Mouse (Mus musculus): ENCODE measurements around the gene Apoa2.
"Not testable (repeated sequence)": the region's sequence is repeated elsewhere in the genome, so short reads cannot be mapped to it uniquely, and the experiment has no call there.

The Apoa2 gene

GRCm38 (mm10) chr1:171235791-171236190 lies 10.9 kb downstream of the Apoa2 start:
- no peak for DNase-seq (ENCODE audit: low spot score in 2 of 2)

GRCm38 (mm10) chr1:171237438-171237837 lies 12.6 kb downstream of the Apoa2 start:
- DNase-seq (ENCODE audit: low spot score in 2 of 2): no peak

DNA sequence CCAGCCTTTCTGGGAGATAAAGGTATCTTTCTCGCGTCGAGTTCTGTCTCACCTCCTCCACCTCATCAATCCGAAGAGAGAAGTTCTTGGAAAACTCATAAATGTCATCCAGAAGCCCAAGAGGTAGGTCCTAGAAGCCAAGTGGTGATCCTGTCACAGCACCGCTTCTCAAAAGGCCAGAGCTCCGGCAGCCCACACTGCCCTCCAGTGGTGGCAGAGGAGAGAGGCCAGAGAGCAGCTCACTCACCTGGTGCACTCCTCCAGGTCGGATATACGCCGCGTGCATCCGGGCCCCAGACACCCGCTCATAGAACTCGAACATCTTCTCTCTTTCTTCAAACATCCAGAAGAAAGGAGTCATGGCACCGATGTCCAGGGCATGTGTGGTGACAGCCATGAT lies 13.6 kb downstream of the Apoa2 start:
- peak in 1 of 2 experiments; percentile 55 for DNase-seq (ENCODE audit: low spot score in 2 of 2)

DNA sequence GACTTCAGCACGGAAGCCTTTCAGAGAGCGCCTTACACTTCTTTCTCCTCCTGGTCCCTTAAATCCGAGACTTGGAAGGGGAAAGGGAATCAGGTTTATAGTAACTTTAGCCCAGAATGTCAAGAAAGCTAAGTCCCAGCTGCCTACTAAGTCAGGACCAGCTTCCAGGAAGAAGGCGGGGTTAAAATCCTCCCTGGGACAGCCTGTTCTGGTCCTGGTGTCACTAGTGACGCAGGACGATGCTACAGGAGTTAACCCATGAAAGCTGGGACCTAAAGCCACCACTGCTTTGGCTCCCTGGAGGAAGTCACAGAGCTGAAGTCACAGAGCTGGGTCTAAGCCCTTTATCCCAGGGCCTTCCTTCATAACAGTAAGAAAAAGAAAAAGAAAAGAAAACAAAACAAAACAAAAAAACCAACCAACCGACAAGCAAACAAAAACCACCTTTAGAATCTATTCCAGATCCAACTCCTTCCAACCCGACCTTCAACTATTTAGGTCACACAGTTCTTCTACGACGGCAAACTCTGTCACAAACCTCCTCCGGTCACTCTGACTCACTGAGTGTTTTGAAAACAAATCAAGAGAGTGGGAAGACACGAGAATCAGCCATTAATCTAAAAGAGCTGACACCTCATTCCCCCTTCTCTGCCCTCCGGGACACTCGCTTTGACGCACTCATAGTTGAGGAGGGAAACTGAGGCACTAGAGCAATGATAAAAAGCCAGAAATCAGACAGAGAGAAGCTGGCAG lies 15.3 kb downstream of the Apoa2 start:
- no peak for DNase-seq (ENCODE audit: low spot score in 2 of 2)

DNA sequence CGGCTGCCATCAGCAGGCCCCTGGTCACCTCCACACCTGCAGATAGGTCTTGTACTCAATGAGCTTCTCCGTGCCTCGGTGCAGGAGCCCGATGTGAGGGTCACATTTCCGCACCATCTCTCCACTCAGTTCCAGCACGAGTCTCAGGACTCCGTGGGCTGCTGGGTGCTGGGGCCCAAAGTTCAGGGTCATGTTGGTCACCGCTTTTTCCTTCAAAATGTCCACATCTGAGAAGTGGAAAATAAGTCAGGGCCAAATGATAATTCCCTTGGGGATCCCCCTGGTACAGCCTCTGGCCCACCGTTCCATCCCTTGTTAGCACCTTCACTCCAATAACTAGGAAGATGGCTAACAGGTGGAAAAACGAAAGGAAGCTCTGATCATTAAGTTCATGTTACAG lies 16.1 kb downstream of the Apoa2 start:
- no peak for DNase-seq (ENCODE audit: low spot score in 2 of 2)

DNA sequence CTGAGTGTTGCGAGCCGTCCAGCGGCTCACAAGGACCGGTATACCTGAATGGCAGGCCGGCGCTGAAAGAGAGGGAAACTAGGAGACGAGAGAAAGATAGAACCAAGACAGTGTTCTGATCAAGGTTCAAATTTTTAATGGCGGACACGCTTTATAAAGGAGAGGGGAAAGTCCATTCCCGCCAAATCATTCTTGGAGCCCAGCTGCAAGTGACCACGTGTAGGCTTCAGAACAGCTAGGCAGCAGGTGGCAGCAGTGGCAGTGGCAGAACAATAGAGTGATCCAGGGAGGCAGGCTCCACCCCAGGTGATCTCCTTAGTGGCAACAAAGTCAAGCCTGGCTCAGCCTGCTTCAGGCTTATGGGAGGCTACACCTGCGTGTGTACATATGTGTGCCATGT lies 17.1 kb downstream of the Apoa2 start:
- not testable (repeated sequence) for DNase-seq (ENCODE audit: low spot score in 2 of 2)

DNA sequence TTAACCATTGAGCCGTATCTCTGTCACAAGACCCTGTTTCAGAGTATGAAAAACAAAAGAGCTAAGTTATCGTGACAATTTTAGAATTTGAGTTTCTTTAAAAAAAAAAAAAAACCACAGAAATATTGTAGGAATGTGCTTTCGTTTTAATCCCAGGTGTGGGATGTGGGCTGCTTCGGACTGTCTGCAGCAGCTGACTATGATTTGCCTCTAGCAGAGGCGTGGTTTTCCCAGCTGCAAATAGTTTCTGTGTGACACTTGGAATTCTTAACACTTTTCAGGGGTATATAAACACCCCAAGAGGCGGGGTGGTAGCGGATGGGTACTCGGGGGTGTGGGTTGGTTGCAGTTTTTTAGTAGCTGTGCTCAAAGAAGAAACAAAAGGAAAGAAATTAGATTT lies 20.5 kb downstream of the Apoa2 start:
- no peak for DNase-seq (ENCODE audit: low spot score in 2 of 2)

- DNase-seq (ENCODE audit: low spot score in 2 of 2): peak; percentile 94 to 97
These were observed 22.0 kb downstream of the Apoa2 start for GRCm38 (mm10) chr1:171246709-171247452.

DNA sequence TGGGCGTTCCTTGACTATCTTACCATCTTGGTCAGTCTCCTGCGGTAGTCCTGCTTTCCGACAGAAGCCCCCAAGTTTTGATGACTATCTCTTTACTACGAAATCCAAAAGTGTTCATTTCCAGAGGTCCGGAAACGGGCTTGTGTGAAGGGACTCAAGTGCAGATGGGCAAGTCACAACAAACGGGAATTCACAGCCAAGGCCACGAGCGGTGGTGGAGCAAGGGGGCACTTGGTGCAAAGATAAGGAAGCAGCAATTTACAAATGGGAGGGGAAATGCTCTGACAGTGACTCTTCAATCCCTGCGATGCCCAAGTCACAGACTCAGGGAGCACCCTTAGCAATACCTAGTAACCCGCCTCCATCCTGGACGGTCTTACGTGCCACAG lies 22.6 kb downstream of the Apoa2 start:
- DNase-seq (ENCODE audit: low spot score in 2 of 2): no peak

DNA sequence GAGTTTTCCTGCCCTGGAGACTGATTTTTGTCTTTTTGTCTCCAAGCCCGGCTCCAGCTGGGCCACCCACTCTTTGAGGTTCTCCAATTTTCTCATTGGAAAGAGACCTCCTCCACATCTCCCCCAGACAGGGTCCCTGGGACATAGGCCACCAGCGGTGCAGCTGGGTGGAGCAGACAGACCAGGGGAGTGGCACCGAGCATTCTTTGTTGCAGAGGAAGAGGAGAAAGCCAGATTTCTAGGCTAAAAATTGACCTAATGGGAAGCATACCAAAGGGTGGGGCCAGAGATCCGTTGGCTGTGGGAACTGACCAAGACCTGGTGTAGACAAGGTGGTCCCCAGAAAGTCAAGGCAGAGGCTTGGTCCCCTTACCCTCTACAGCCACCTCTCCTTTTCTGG lies 23.1 kb downstream of the Apoa2 start:
- no peak for DNase-seq (ENCODE audit: low spot score in 2 of 2)

GRCm38 (mm10) chr1:171248386-171249226 lies 23.8 kb downstream of the Apoa2 start:
- no peak for DNase-seq (ENCODE audit: low spot score in 2 of 2)

GRCm38 (mm10) chr1:171249913-171250600 lies 25.2 kb downstream of the Apoa2 start, which contains the start of gene Adamts4:
Adamts4 (plus strand) TSS chr1:171250421.
- DNase-seq (ENCODE audit: low spot score in 2 of 2): no peak

- no peak for DNase-seq (ENCODE audit: low spot score in 2 of 2)
These were observed 26.1 kb downstream of the Apoa2 start, which contains the start of gene Ndufs2 for GRCm38 (mm10) chr1:171250680-171251593. Ndufs2 (minus strand) TSS chr1:171251388.

DNA sequence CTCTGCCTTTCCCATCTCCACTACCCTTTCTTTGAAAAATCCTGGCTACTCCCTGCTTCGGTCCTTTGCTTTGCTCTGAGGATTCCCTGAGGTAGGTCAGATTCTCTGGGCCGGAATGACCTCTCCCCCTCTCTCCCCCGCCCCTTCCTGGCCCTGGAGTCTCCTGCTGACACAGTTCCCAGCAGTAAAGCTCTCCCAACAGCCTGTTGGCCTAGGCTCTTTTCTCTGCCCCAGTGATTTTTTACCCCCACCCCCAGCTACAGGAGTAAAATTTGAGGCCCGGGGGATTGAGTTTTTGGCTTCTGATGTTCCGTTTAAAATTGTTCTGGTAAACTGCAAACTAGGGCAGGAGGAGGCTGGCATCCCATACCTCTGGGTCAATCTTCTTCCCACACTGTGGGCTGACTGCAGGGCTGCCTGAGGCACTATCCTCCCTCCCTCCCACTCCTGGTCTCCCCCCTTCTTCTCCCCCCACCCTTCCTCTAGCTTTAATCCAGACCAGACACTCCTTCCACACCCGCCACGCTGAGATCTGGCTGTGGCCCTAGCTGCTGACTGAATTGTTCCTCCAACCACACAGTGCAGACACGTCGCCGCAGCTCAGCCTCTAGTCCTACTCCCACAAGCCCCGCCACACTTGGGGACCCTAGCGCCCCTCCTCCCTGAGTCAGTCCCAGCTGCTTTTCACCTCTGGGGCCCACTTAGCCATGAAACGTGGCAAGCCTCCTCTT lies 26.9 kb downstream of the Apoa2 start:
- DNase-seq (ENCODE audit: low spot score in 2 of 2): no peak

GRCm38 (mm10) chr1:171252415-171252814 lies 27.6 kb downstream of the Apoa2 start:
- DNase-seq (ENCODE audit: low spot score in 2 of 2): no peak

DNA sequence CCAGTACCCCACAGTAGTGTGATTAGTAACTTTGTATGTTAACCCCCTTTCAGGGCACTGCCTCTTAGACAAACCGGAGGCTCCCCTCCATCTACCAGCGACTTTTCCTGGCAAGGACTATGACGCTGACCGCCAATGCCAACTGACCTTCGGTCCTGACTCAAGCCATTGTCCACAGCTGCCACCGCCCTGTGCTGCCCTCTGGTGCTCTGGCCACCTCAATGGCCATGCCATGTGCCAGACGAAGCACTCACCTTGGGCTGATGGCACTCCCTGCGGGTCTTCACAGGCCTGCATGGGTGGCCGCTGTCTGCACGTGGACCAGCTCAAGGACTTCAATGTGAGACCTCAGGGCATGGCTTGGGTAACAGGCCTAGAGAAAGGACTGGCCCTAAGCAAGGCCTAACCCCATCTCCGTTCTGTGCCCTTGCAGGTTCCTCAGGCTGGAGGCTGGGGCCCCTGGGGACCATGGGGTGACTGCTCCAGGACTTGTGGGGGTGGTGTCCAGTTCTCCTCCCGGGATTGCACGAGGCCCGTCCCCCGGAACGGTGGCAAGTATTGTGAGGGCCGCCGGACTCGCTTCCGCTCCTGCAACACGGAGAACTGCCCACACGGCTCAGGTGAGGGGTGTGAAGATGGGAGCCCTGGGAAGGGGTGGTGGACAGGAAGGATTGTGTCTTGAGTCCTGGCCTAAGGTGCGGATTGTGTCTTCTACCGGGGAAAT lies 31.4 kb downstream of the Apoa2 start:
- no peak for DNase-seq (ENCODE audit: low spot score in 2 of 2)

DNA sequence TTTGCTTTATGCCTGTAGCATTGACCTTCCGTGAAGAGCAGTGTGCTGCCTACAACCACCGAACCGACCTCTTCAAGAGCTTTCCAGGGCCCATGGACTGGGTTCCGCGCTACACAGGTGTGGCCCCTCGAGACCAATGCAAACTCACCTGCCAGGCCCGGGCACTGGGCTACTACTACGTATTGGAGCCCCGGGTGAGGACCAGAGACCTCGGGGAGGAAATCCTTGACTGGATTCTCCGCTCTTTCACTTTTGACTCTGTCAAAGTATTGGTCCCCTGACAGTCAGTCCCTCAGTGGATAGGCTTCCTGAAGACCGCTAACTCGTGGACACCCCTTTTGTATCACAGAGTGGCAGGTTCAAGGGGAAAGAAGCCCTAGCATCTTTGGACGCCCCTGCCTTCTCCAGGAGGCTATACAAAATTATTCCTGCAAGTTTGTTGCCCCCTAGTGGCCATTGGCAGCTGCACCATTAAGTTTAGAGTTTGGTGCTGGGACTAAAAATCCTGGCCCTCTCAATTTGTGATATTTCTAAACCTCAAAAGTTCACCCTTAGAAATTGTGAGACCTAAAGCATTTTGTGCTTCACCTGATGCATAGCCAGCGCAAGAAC lies 32.2 kb downstream of the Apoa2 start:
- DNase-seq (ENCODE audit: low spot score in 2 of 2): peak in 1 of 2 experiments; percentile 63

- DNase-seq (ENCODE audit: low spot score in 2 of 2): no peak
These were observed 32.9 kb downstream of the Apoa2 start for GRCm38 (mm10) chr1:171257781-171258180.

- DNase-seq (ENCODE audit: low spot score in 2 of 2): no peak
These were observed 34.1 kb downstream of the Apoa2 start for GRCm38 (mm10) chr1:171258921-171259320.
